Mouse (Mus musculus) neural tube, embryonic 12.5 days (tissue): ENCODE measurements around the gene Plk3. TPM values are rescaled to one million over a fixed set of nuclear protein-coding genes. Genes with fewer than 3 reads are reported as not detected.

Experiments used
- ATAC-seq: fragments of 200-750 bp; cut with Nextera tagmentation; 2 replicates; pipeline ENCODE4 v1.8.0; 2017; ENCODE audit warnings: low read depth, mild to moderate bottlenecking, moderate TSS enrichment, moderate library complexity; ENCODE audit not compliant: low FRiP score
- H3K27ac ChIP-seq: fragments of 300-500 bp; sonication (generic); 2 replicates; pipeline ENCODE4 v1.5.1; 2016
- H3K27me3 ChIP-seq: fragments of 300-500 bp; sonication (generic); replicated peaks from 2 replicates; pipeline ENCODE4 v1.6.1; 2016; ENCODE audit warnings: mild to moderate bottlenecking
- H3K36me3 ChIP-seq: fragments of 300-500 bp; sonication (generic); 2 replicates; pipeline ENCODE4 v1.6.1; 2016; ENCODE audit warnings: mild to moderate bottlenecking
- H3K4me1 ChIP-seq: fragments of 300-500 bp; sonication (generic); 2 replicates; pipeline ENCODE4 v1.6.1; 2016
- H3K4me2 ChIP-seq: fragments of 300-500 bp; sonication (generic); replicated peaks from 2 replicates; pipeline ENCODE4 v1.6.1; 2016; ENCODE audit warnings: mild to moderate bottlenecking
- H3K4me3 ChIP-seq: fragments of 300-500 bp; sonication (generic); 2 replicates; pipeline ENCODE4 v1.5.1; 2016
- H3K9ac ChIP-seq: fragments of 300-500 bp; sonication (generic); 2 replicates; pipeline ENCODE4 v1.6.1; 2016; ENCODE audit warnings: mild to moderate bottlenecking
- H3K9me3 ChIP-seq: fragments of 300-500 bp; sonication (generic); 2 replicates; pipeline ENCODE4 v1.6.1; 2016; ENCODE audit warnings: mild to moderate bottlenecking
- WGBS: fragments of 180-500 bp; shearing (Covaris S2); methylation state at CpG from one replicate; pipeline ENCODE4 v1.1.7; 2016; 5-methylcytosine and 5-hydroxymethylcytosine counted together
- microRNA-seq: library from miRNA; unstranded; fragments of <30 nt; microRNA quantifications from one replicate; pipeline ENCODE4, GENCODE M21; 2017
- polyA plus RNA-seq: library from polyadenylated mRNA; unstranded; fragments of >200 nt; fragmentation: Nextera tagmentation; extraction: Ambion mirVana; gene quantifications from 2 replicates; pipeline ENCODE4 v1.2.1, GENCODE M21; 2016

The Plk3 gene
- polyA plus RNA-seq, 1 experiment from 2014 or later, result 39.3 TPM

GRCm38 (mm10) chr4:117094626-117095361 is 39.0 kb downstream of the Plk3 start:
- no peaks in the 10 kb centered on the region; the same call in none of the 2 replicates for H3K27me3 ChIP-seq
- no peak overlapping the region for H3K4me3 ChIP-seq
- 78% methylated on average over 3 of the region's 3 CpGs for WGBS
- no peaks in the 10 kb centered on the region for H3K9me3 ChIP-seq
- H3K4me1 ChIP-seq, result peaks cover 29% of the 10 kb centered on the region
- ATAC-seq, result no peak
- H3K36me3 ChIP-seq, result no peaks in the 10 kb centered on the region
- no peak overlapping the region for H3K9ac ChIP-seq
- no peak overlapping the region for H3K4me2 ChIP-seq
- no peak overlapping the region for H3K27ac ChIP-seq

- no peak overlapping the region for H3K4me2 ChIP-seq
- no peak overlapping the region for H3K4me3 ChIP-seq
- peaks cover 13% of the 10 kb centered on the region; the same call in 1 of the 2 replicates for H3K36me3 ChIP-seq
- no peak for ATAC-seq
- 83% methylated on average over 7 of the region's 7 CpGs for WGBS
- H3K27ac ChIP-seq, result no peak overlapping the region
- H3K9ac ChIP-seq, result no peak overlapping the region
- no peaks in the 10 kb centered on the region for H3K9me3 ChIP-seq
- H3K27me3 ChIP-seq, result no peaks in the 10 kb centered on the region; the same call in 1 of the 2 replicates
- H3K4me1 ChIP-seq, result peaks cover 3% of the 10 kb centered on the region
These were observed 43.2 kb downstream of the Plk3 start for GRCm38 (mm10) chr4:117090586-117090985.

- H3K4me2 ChIP-seq, result no peak overlapping the region
- 57% methylated on average over 7 of the region's 7 CpGs for WGBS
- no peak overlapping the region for H3K9ac ChIP-seq
- H3K9me3 ChIP-seq, result no peaks in the 10 kb centered on the region
- peaks cover 13% of the 10 kb centered on the region; the same call in 1 of the 2 replicates for H3K36me3 ChIP-seq
- no peaks in the 10 kb centered on the region for H3K27me3 ChIP-seq
- H3K4me3 ChIP-seq, result no peak overlapping the region
- ATAC-seq, result no peak
- H3K4me1 ChIP-seq, result no peaks in the 10 kb centered on the region
- no peak overlapping the region for H3K27ac ChIP-seq
These were observed 45.7 kb downstream of the Plk3 start for GRCm38 (mm10) chr4:117087948-117088640.

Small RNAs within 50 kb of the gene (microRNA-seq; reads per million reads assigned to microRNA genes)
- not detected for gene Gm22398

Other genes starting within 250 kb of the Plk3 start
- gene Urod, start 139.6 kb downstream of the Plk3 start, polyA plus RNA-seq, result 84.7 and 93.0 TPM in 2 replicates
- gene Hectd3, start 138.6 kb downstream of the Plk3 start, polyA plus RNA-seq, result 23.8 and 24.0 TPM in 2 replicates
- 45.4 and 48.6 TPM in 2 replicates for gene Eif2b3, start 114.6 kb downstream of the Plk3 start, polyA plus RNA-seq
- 5.2 and 6.0 TPM in 2 replicates for gene Ptch2, start 37.9 kb downstream of the Plk3 start, polyA plus RNA-seq
- gene Btbd19, start 8.2 kb downstream of the Plk3 start, polyA plus RNA-seq, result 3.6 and 4.6 TPM in 2 replicates
- not detected in 2 replicates for gene Tctex1d4, start 7.2 kb downstream of the Plk3 start, polyA plus RNA-seq
- gene Rps8, start 22.3 kb upstream of the Plk3 start, polyA plus RNA-seq, result 554 and 578 TPM in 2 replicates
- 54.6 and 57.6 TPM in 2 replicates for gene Kif2c, start 48.7 kb upstream of the Plk3 start, polyA plus RNA-seq
- gene Tmem53, start 118.0 kb upstream of the Plk3 start, polyA plus RNA-seq, result 7.0 and 8.0 TPM in 2 replicates
- gene Armh1, start 118.2 kb upstream of the Plk3 start, polyA plus RNA-seq, result 0.28 and 0.85 TPM in 2 replicates